Mouse (Mus musculus): ENCODE data around the gene Lep. TPM values are rescaled to one million over a fixed set of nuclear protein-coding genes. Genes with fewer than 3 reads are reported as not detected.
A peak's percentile ranks its signal among the peaks of the same experiment; 100 is the strongest.

Lep gene
- polyA plus RNA-seq, 1 experiment from 2014 or later: not detected

DNA sequence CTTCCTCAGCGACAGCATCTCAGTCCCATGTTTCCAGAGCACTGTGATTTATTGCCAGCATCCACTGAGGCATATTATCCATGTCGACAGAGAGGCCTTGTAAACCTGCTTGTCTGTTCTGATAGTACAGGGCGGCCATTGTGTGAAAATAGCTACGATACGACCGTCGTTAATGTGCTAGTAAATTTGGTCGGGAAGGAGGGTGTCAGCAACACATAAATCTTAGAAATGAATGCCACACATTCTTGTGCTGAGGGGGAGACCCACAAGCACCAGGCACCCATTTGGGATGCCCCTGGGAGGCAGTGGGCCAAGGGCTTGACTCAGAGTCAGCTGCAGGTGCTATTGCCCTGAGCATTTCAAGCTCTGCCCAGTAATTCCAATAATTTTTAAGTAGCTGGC is 6.4 kb downstream of the Lep start:
- WGBS: 47% methylated on average over 8 of the region's 8 CpGs
- 0 out of 2 replicates have a peak, but pooled peaks have one; percentile 43 for ATAC-seq (replicated peaks; ENCODE audit: low FRiP score, low TSS enrichment, low read depth)

DNA sequence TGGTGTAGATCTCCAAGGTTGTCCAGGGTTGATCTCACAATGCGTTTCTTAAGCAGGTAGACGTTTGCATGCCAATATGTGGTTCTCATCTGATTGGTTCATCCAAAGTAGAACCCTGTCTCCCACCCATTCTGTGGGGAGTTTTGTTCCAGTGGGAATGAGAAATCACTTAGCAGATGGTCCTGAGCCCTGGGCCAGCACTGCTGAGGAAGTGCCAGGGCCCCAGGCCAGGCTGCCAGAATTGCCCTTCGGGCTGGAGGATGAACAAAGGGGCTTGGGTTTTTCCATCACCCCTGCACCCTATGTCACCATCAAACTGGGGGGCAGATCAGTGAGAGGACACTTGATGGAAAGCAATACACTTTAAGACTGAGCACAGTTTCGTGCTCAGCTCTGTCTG is 12.2 kb downstream of the Lep start:
- no peak overlapping the region for H3K4me2 ChIP-seq (ENCODE audit: low read length)
- no peak overlapping the region for H3K9ac ChIP-seq (ENCODE audit: low read length)
- H3K4me1 ChIP-seq (replicated peaks; ENCODE audit: control insufficient read depth, insufficient read depth, low read length): no peaks in the 10 kb centered on the region
- H3K27ac ChIP-seq (ENCODE audit: low read depth): no peak overlapping the region
- H3K36me3 ChIP-seq (ENCODE audit: control insufficient read depth, insufficient read depth, low read length): no peaks in the 10 kb centered on the region
- ATAC-seq (replicated peaks; ENCODE audit: low FRiP score, low TSS enrichment, low read depth) (no peak), DNase-seq (ENCODE audit: low spot score) (no peak)
- whole genome bisulfite sequencing: 76% methylated on average over 4 of the region's 4 CpGs
- no peaks in the 10 kb centered on the region for H3K9me3 ChIP-seq (ENCODE audit: control insufficient read depth, low read length)
- no peaks in the 10 kb centered on the region for H3K27me3 ChIP-seq (replicated peaks; ENCODE audit: control insufficient read depth, insufficient read depth, low read length)
- no peak overlapping the region for H3K4me3 ChIP-seq (ENCODE audit: low read depth, low read length)

More for the DNA sequence above, 6.4 kb downstream of the Lep start:
- H3K4me1 ChIP-seq (replicated peaks; ENCODE audit: control insufficient read depth, insufficient read depth, low read length): no peaks in the 10 kb centered on the region
- no peak overlapping the region for H3K4me2 ChIP-seq (ENCODE audit: low read length)
- DNase-seq (ENCODE audit: low spot score): no peak
- H3K27me3 ChIP-seq (replicated peaks; ENCODE audit: control insufficient read depth, insufficient read depth, low read length): no peaks in the 10 kb centered on the region
- H3K27ac ChIP-seq (ENCODE audit: low read depth): no peak overlapping the region
- H3K4me3 ChIP-seq (ENCODE audit: low read depth, low read length): no peak overlapping the region
- no peaks in the 10 kb centered on the region for H3K9me3 ChIP-seq (ENCODE audit: control insufficient read depth, low read length)
- H3K9ac ChIP-seq (ENCODE audit: low read length): no peak overlapping the region
- H3K36me3 ChIP-seq (ENCODE audit: control insufficient read depth, insufficient read depth, low read length): no peaks in the 10 kb centered on the region

DNA sequence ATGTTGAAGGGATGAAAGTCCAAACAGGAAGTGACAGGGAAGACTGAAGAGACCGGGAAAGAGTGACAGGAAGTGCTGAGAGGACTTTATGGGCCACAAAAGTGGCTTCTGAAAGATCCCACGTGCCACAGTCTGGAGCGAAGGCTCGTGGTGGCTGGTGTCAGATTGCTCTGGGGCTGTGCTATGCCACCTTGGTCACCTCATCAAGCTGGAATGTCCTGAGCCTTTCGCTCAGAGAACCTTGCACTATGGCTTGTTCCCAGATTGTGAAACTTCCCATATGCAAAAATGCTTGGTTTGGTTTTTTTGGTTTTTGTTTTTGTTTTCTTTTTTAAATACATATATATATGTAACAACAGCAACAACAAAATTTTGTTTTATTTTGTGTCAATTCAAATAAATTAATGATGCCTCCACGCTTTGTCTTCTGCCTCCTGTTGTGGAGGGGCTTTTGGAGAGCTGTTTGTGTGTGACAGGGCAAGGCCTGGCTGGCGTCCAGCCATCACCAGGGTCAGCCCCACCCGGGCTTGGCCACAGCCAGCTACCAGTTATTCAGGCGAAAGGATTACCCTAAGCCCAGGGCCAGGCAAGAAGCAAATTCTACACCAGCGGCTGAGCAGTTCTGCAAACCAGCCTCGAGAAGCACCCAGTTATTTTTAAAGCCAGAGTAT is 13.6 kb downstream of the Lep start:
- H3K27me3 ChIP-seq (replicated peaks; ENCODE audit: control insufficient read depth, insufficient read depth, low read length): no peaks in the 10 kb centered on the region
- no peak overlapping the region for H3K4me3 ChIP-seq (ENCODE audit: low read depth, low read length)
- no peak overlapping the region for H3K9ac ChIP-seq (ENCODE audit: low read length)
- H3K4me2 ChIP-seq (ENCODE audit: low read length): no peak overlapping the region
- H3K9me3 ChIP-seq (ENCODE audit: control insufficient read depth, low read length): no peaks in the 10 kb centered on the region
- H3K27ac ChIP-seq (ENCODE audit: low read depth): no peak overlapping the region
- no peaks in the 10 kb centered on the region for H3K4me1 ChIP-seq (replicated peaks; ENCODE audit: control insufficient read depth, insufficient read depth, low read length)
- H3K36me3 ChIP-seq (ENCODE audit: control insufficient read depth, insufficient read depth, low read length): no peaks in the 10 kb centered on the region
- DNase-seq (ENCODE audit: low spot score): no peak
- 58% methylated on average over 11 of the region's 11 CpGs for WGBS
- no peak for ATAC-seq (replicated peaks; ENCODE audit: low FRiP score, low TSS enrichment, low read depth)

DNA sequence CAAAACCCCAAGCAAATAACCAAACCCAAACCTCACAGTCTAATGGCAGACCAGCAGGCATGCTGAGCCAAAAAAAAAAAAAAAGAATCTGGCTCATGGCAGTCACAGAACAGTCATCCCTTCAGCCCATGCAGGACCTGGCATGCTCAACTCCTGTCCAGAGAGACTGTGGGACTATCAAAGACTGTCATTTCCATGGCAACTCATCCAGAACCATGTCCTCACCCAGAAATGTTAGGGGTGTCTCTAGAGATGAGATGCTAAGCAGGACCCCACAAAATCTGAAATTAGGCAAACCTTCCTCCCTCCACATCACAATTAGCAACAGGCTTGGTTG is 14.1 kb downstream of the Lep start:
- ATAC-seq (replicated peaks; ENCODE audit: low FRiP score, low TSS enrichment, low read depth) (no peak), DNase-seq (ENCODE audit: low spot score) (no peak)
- no peaks in the 10 kb centered on the region for H3K4me1 ChIP-seq (replicated peaks; ENCODE audit: control insufficient read depth, insufficient read depth, low read length)

DNA sequence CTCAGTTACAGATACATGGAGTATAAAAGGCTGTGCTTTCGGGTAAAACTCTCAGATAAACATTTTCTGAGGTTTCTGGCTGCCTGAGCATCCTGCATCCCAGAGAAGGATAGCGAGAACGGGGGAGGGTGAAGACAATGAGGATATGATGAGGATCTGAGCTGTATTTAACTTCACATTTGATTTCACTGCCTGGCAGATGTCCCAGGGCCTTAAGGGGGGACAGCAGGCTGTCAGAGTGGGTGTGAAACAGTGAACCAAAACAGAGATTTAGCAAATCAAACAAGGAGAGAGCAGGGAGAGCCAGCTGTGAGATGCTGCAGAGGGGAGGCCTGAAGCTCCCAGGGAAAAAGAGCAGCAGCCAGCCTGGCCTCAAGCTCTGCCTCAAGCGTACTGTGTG is 19.3 kb downstream of the Lep start:
- Histone ChIP-seq H3K27me3 (replicated peaks; ENCODE audit: control insufficient read depth, insufficient read depth, low read length) (no peaks in the 10 kb centered on the region), H3K9me3 (ENCODE audit: control insufficient read depth, low read length) (no peaks in the 10 kb centered on the region), H3K4me1 (replicated peaks; ENCODE audit: control insufficient read depth, insufficient read depth, low read length) (no peaks in the 10 kb centered on the region), H3K36me3 (ENCODE audit: control insufficient read depth, insufficient read depth, low read length) (no peaks in the 10 kb centered on the region), H3K27ac (ENCODE audit: low read depth) (no peak overlapping the region), H3K4me2 (ENCODE audit: low read length) (no peak overlapping the region), H3K9ac (ENCODE audit: low read length) (no peak overlapping the region), H3K4me3 (ENCODE audit: low read depth, low read length) (no peak overlapping the region)
- WGBS: 32% methylated on average over 4 of the region's 4 CpGs
- ATAC-seq (replicated peaks; ENCODE audit: low FRiP score, low TSS enrichment, low read depth): no peak
- DNase-seq (ENCODE audit: low spot score): no peak

More for the DNA sequence above, 14.1 kb downstream of the Lep start:
- H3K9ac ChIP-seq (ENCODE audit: low read length): no peak overlapping the region
- no peaks in the 10 kb centered on the region for H3K27me3 ChIP-seq (replicated peaks; ENCODE audit: control insufficient read depth, insufficient read depth, low read length)
- no peaks in the 10 kb centered on the region for H3K9me3 ChIP-seq (ENCODE audit: control insufficient read depth, low read length)
- H3K4me2 ChIP-seq (ENCODE audit: low read length): no peak overlapping the region
- H3K4me3 ChIP-seq (ENCODE audit: low read depth, low read length): no peak overlapping the region
- H3K36me3 ChIP-seq (ENCODE audit: control insufficient read depth, insufficient read depth, low read length): no peaks in the 10 kb centered on the region
- H3K27ac ChIP-seq (ENCODE audit: low read depth): no peak overlapping the region

DNA sequence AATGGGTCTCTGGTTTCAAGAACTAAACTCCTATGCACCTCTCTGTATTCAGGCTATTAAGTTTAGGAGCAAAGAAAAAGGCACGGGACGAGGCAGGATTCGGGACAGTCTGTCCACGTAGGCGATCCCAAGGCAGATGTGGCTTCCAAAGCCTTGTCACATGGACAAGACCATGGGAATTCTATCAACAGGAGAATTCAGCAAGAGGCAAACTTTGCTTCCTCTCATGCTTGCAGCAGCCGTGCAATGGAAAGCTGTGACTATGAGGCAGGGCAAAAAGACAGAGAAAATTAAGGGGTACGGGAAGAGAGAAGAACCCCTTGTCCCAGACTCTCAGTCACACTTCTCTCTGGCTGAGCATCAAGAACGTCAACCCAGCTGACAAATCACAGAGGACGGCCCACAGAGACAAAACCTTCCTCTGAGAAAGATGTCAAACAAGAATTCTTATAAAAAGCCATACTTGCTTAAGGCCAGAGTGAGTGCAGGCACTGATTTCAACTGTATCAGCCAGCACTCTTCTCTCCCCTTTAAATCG is 21.9 kb downstream of the Lep start:
- Histone ChIP-seq H3K27me3 (replicated peaks; ENCODE audit: control insufficient read depth, insufficient read depth, low read length) (no peaks in the 10 kb centered on the region), H3K4me2 (ENCODE audit: low read length) (no peak overlapping the region), H3K9ac (ENCODE audit: low read length) (no peak overlapping the region), H3K27ac (ENCODE audit: low read depth) (no peak overlapping the region), H3K4me3 (ENCODE audit: low read depth, low read length) (no peak overlapping the region), H3K36me3 (ENCODE audit: control insufficient read depth, insufficient read depth, low read length) (no peaks in the 10 kb centered on the region), H3K4me1 (replicated peaks; ENCODE audit: control insufficient read depth, insufficient read depth, low read length) (no peaks in the 10 kb centered on the region), H3K9me3 (ENCODE audit: control insufficient read depth, low read length) (no peaks in the 10 kb centered on the region)
- ATAC-seq (replicated peaks; ENCODE audit: low FRiP score, low TSS enrichment, low read depth): no peak
- DNase-seq (ENCODE audit: low spot score): no peak
- WGBS: 76% methylated on average over 10 of the region's 10 CpGs

DNA sequence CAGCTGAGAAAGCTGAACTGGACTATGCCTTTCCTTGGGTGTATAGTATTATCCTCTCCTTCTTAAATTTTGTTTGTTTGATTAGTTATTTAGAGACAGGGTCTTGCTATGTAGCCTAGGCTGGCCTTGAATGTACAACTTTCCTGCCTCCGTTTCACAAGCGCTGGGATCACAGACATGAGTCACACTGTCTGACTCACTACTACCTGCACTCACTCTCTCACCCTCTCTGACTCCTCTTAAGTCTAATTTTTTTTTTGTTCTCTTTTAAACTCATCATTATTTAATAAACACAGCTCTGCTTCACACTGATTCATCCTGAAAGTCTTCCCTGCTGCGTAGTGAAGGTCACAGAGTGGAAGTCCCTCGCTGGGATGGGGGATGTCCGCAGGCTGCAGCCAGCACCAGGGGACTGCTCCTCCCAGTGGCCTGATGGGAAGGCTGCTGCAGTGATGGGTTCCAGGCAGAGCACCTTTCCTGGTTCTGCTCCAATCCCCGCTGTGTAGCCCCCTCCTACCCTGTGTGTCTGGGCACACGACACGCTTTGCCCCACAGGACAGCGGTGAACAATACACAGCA is 22.8 kb downstream of the Lep start:
- ATAC-seq (replicated peaks; ENCODE audit: low FRiP score, low TSS enrichment, low read depth) (no peak), DNase-seq (ENCODE audit: low spot score) (no peak)

DNA sequence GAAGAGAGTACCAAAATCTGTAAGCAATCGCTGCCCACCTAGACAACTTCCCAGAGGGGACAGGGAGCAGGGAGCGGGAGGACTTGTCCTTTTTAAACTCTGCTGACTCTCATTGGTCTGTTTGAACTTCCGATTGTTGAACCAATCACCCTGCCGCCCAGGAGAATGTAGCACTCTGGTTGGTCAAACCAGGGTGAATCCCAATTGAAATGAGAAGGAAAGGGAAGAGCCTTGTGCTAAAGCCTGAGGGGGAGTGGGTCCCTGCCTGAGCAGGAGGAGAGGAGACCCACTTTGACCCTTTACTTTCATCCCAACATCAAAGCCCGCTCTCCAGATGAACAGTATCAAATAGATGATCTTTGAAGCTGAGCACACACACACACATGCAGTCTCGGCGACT is 24.4 kb downstream of the Lep start:
- WGBS: 72% methylated on average over 7 of the region's 7 CpGs
- no peak for ATAC-seq (replicated peaks; ENCODE audit: low FRiP score, low TSS enrichment, low read depth)
- H3K36me3 ChIP-seq (ENCODE audit: control insufficient read depth, insufficient read depth, low read length): no peaks in the 10 kb centered on the region
- DNase-seq (ENCODE audit: low spot score): no peak
- no peaks in the 10 kb centered on the region for H3K27me3 ChIP-seq (replicated peaks; ENCODE audit: control insufficient read depth, insufficient read depth, low read length)
- no peak overlapping the region for H3K27ac ChIP-seq (ENCODE audit: low read depth)
- no peak overlapping the region for H3K4me3 ChIP-seq (ENCODE audit: low read depth, low read length)
- no peak overlapping the region for H3K4me2 ChIP-seq (ENCODE audit: low read length)
- no peak overlapping the region for H3K9ac ChIP-seq (ENCODE audit: low read length)
- no peaks in the 10 kb centered on the region for H3K4me1 ChIP-seq (replicated peaks; ENCODE audit: control insufficient read depth, insufficient read depth, low read length)
- H3K9me3 ChIP-seq (ENCODE audit: control insufficient read depth, low read length): no peaks in the 10 kb centered on the region

More for the DNA sequence above, 22.8 kb downstream of the Lep start:
- Histone ChIP-seq H3K27ac (ENCODE audit: low read depth) (no peak overlapping the region), H3K9me3 (ENCODE audit: control insufficient read depth, low read length) (no peaks in the 10 kb centered on the region), H3K9ac (ENCODE audit: low read length) (no peak overlapping the region), H3K27me3 (replicated peaks; ENCODE audit: control insufficient read depth, insufficient read depth, low read length) (no peaks in the 10 kb centered on the region), H3K4me2 (ENCODE audit: low read length) (no peak overlapping the region), H3K36me3 (ENCODE audit: control insufficient read depth, insufficient read depth, low read length) (no peaks in the 10 kb centered on the region), H3K4me1 (replicated peaks; ENCODE audit: control insufficient read depth, insufficient read depth, low read length) (no peaks in the 10 kb centered on the region), H3K4me3 (ENCODE audit: low read depth, low read length) (no peak overlapping the region)
- WGBS: 43% methylated on average over 9 of the region's 9 CpGs
